ENCODE assay signal across 8 mouse cellular contexts in the genomic region with DNA sequence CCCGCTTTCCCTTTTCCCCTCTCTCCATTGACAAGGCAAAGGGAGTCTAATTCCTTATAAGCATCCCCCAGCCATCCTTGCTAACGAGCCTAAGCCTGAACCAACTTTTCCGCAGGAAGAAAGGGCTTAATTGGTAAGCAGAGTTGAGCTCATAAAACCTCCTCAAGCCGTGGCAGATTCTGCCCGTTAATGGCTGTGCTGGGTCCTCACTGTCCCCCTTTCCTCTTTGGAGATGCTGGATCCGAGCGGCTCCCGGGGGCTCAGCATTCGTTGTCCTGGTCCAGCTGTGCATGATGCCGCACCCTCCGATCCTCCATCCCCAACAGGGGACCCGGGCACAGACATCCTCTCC. TPM values are rescaled to one million over a fixed set of nuclear protein-coding genes. Genes with fewer than 3 reads are reported as not detected.
A peak's percentile ranks its signal among the peaks of the same experiment; 100 is the strongest.
DNase-seq lines count a peak whose midpoint lies in the region; ATAC-seq and TF ChIP-seq lines count a peak whose summit lies in the region.

No protein-coding gene starts in this region.

- no peak for TF ChIP-seq CTCF in gastrocnemius, adult 2 months (IDR thresholded peaks at IDR 0.05)
- TF ChIP-seq CTCF in testis, adult 2 months (IDR thresholded peaks at IDR 0.05; ENCODE audit: control insufficient read depth, insufficient read depth, insufficient replicate concordance, low read depth, low read length) = no peak
- no peak for TF ChIP-seq CTCF in intestine, postnatal 0 days (IDR thresholded peaks at IDR 0.05; ENCODE audit: low read depth)
- no peak for TF ChIP-seq CTCF in olfactory bulb, adult 2 months (IDR thresholded peaks at IDR 0.05; ENCODE audit: insufficient read depth, low read depth, low read length)

- intact Hi-C loops in gastrocnemius, adult 2 months (cut with DNase I) = no loop called here

- peak overlapping the region; percentile 70 for H3K4me2 ChIP-seq in intestine, postnatal 0 days (replicated peaks; ENCODE audit: low read depth)

- H3K9me3 ChIP-seq in intestine, postnatal 0 days (ENCODE audit: control insufficient read depth) = no peaks in the 10 kb centered on the region

- H3K27me3 ChIP-seq in testis, adult 2 months (ENCODE audit: control insufficient read depth, insufficient read depth, low read length) = no peaks in the 10 kb centered on the region
- H3K27me3 ChIP-seq in intestine, postnatal 0 days (replicated peaks; ENCODE audit: control insufficient read depth, insufficient read depth, low read length) = peaks cover 20% of the 10 kb centered on the region

- peaks cover 9% of the 10 kb centered on the region for H3K4me1 ChIP-seq in testis, adult 2 months (ENCODE audit: control insufficient read depth, insufficient read depth, low read length)
- no peaks in the 10 kb centered on the region for H3K4me1 ChIP-seq in intestine, postnatal 0 days (replicated peaks; ENCODE audit: control insufficient read depth, insufficient read depth, low read length)
- H3K4me1 ChIP-seq in olfactory bulb, adult 2 months (ENCODE audit: control insufficient read depth, insufficient read depth, low read length) = peaks cover 7% of the 10 kb centered on the region

- H3K27ac ChIP-seq in gastrocnemius, adult 2 months = no peak overlapping the region
- no peak overlapping the region for H3K27ac ChIP-seq in testis, adult 2 months (ENCODE audit: control insufficient read depth, insufficient read depth, low read depth, low read length)
- no peak overlapping the region for H3K27ac ChIP-seq in intestine, postnatal 0 days (ENCODE audit: low read depth, low read length)
- peak overlapping the region; percentile 72 for H3K27ac ChIP-seq in olfactory bulb, adult 2 months (ENCODE audit: insufficient read depth, low read depth, low read length)

- H3K4me3 ChIP-seq in gastrocnemius, adult 2 months = peak overlapping the region; percentile 66
- H3K4me3 ChIP-seq in testis, adult 2 months (ENCODE audit: control insufficient read depth, low read depth, low read length) = peak overlapping the region; percentile 76
- H3K4me3 ChIP-seq in intestine, postnatal 0 days (ENCODE audit: low read depth, low read length) = peak overlapping the region; percentile 46
- H3K4me3 ChIP-seq in olfactory bulb, adult 2 months (ENCODE audit: insufficient read depth, low read depth, low read length) = peak overlapping the region; percentile 65

- ATAC-seq in intestine, postnatal 0 days = no peak

- WGBS in intestine, postnatal 0 days = under 1% methylated on average over 12 of the region's 12 CpGs
- under 1% methylated on average over 12 of the region's 12 CpGs for WGBS in olfactory bulb, adult 2 months

- TF ChIP-seq POLR2A in testis, adult 2 months (IDR thresholded peaks at IDR 0.05; ENCODE audit: control insufficient read depth, low read depth, low read length) = no peak
- no peak for TF ChIP-seq POLR2A in olfactory bulb, adult 2 months (IDR thresholded peaks at IDR 0.05; ENCODE audit: insufficient read depth, low read depth, low read length)

- no peak for DNase-seq in gastrocnemius, adult 2 months
- no peak for DNase-seq in gastrocnemius, postnatal 10 days
- DNase-seq in testis, postnatal 14 days (ENCODE audit: low spot score) = no peak
- DNase-seq in thymus, postnatal 4 days = no peak
- DNase-seq in yolk sac, embryonic 10.5 days (ENCODE audit: low spot score) = no peak

- peak overlapping the region; percentile 11; the same call in 1 of the 2 replicates for H3K9ac ChIP-seq in intestine, postnatal 0 days (ENCODE audit: low read depth, low read length)

- no peaks in the 10 kb centered on the region for H3K36me3 ChIP-seq in testis, adult 2 months (ENCODE audit: control insufficient read depth, insufficient read depth, low read length)
- no peaks in the 10 kb centered on the region for H3K36me3 ChIP-seq in intestine, postnatal 0 days (ENCODE audit: control insufficient read depth, insufficient read depth)

RNA-seq across cellular contexts. Expression of a gene that starts 0.8 kb away (rescaled TPM):
- under 1 TPM in 1 of 2 experiments, not detected in 1; 0.20 TPM for total RNA-seq in gastrocnemius, adult 2 months (2021)
- not detected for total RNA-seq in gastrocnemius, postnatal 10 days (2021)
- polyA plus RNA-seq in testis, adult 2 months (2012; rRNA removed) = 1.1 and 1.8 TPM in 2 replicates
- polyA plus RNA-seq in intestine, postnatal 0 days (2015; fragmentation: Nextera tagmentation; extraction: Ambion mirVana) = 0.04 TPM in 1 of 2 replicates, not detected in the other
- not detected in 2 replicates for polyA plus RNA-seq in olfactory bulb, adult 2 months (2012; ENCODE audit: insufficient read depth, insufficient read length, low replicate concordance, missing spikeins)
